Mouse (Mus musculus) urinary bladder, adult 2 months (tissue): ENCODE data around the gene Flii. TPM values are rescaled to one million over a fixed set of nuclear protein-coding genes. Genes with fewer than 3 reads are reported as not detected.

Experiments
- polyA plus RNA-seq: library from polyadenylated mRNA; depleted of rRNA; stranded (reverse); fragments of >200 nt; gene quantifications from 2 replicates; pipeline ENCODE4 v1.2.3, GENCODE M21; 2012; rRNA removed

The Flii gene
- polyA plus RNA-seq, 1 experiment, result 175 TPM

Other genes starting within 250 kb of the Flii start
- gene Alkbh5, start 190.9 kb downstream of the Flii start, polyA plus RNA-seq, result 17.0 and 25.0 TPM in 2 replicates
- gene Llgl1, start 27.5 kb downstream of the Flii start, polyA plus RNA-seq, result 26.5 and 28.2 TPM in 2 replicates
- gene Mief2, start 1.1 kb upstream of the Flii start, polyA plus RNA-seq, result 15.9 and 18.0 TPM in 2 replicates
- gene Top3a, start 50.1 kb upstream of the Flii start, polyA plus RNA-seq, result 7.3 and 7.9 TPM in 2 replicates
- 8.2 and 8.9 TPM in 2 replicates for gene Smcr8, start 50.3 kb upstream of the Flii start, polyA plus RNA-seq
- gene Shmt1, start 84.5 kb upstream of the Flii start, polyA plus RNA-seq, result 11.6 and 14.1 TPM in 2 replicates
- 17.0 and 17.2 TPM in 2 replicates for gene Dhrs7b, start 103.4 kb upstream of the Flii start, polyA plus RNA-seq
- 46.7 and 51.1 TPM in 2 replicates for gene Tmem11, start 152.0 kb upstream of the Flii start, polyA plus RNA-seq
- gene Natd1, start 187.5 kb upstream of the Flii start, polyA plus RNA-seq, result 23.2 and 24.0 TPM in 2 replicates
- 44.0 and 46.6 TPM in 2 replicates for gene Map2k3, start 204.8 kb upstream of the Flii start, polyA plus RNA-seq